ENCODE assay signal across 9 mouse cellular contexts in the genomic region with DNA sequence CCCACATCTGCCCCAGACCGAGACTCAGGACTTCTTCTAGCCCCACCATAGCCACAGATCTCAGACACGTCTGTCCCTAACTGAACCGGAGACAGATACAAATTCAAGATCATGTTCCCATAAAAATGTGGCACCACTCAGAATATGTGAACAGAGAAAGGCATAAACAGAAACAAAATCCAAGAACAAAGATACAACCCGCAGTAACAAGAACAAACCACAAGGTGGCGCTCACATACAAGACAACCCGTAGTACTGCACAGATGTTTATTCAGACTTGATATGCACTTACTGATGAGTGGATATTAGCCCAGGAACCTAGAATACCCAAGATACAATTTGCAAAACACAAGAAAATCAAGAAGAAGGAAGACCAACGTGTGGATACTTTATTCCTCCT.
DNase-seq lines count a peak whose midpoint lies in the region; ATAC-seq and TF ChIP-seq lines count a peak whose summit lies in the region.
"Had no signal": no experiment of that assay in that cellular context is flagged by ENCODE, and none has a peak within 500 bp of the region (broad histone marks: within the 10 kb centered on the region; RNA-seq: fewer than 3 reads in every experiment).

No protein-coding gene starts in this region.

- DNase-seq in heart, adult 8-10 months (ENCODE audit: low spot score) = peak; percentile 16
- peak; percentile 47 for DNase-seq in brain, adult 2 months (ENCODE audit: low read depth, low spot score)
- peak; percentile 35 to 58 for DNase-seq in kidney, postnatal 4 days
- DNase-seq in lung, postnatal 36 days = peak; percentile 51
- DNase-seq in stomach, postnatal 0 days (ENCODE audit: low spot score) = peak; percentile 17
- DNase-seq: liver, embryonic 13.5 days had no signal

- H3K9me3 ChIP-seq in heart, embryonic 11.5 days (replicated peaks; ENCODE audit: control insufficient read depth, low read length) = no peaks in the 10 kb centered on the region
- no peaks in the 10 kb centered on the region for H3K9me3 ChIP-seq in forebrain, embryonic 13.5 days (replicated peaks)
- no peaks in the 10 kb centered on the region for H3K9me3 ChIP-seq in stomach, postnatal 0 days (ENCODE audit: control insufficient read depth, low read length)
- H3K9me3 ChIP-seq: liver, embryonic 13.5 days had no signal

- peak; percentile 84 for TF ChIP-seq CTCF in stomach, postnatal 0 days (IDR thresholded peaks at IDR 0.05; ENCODE audit: low read depth)

- no peak for TF ChIP-seq EP300 in stomach, postnatal 0 days (optimal IDR thresholded peaks at IDR 0.05)

- H3K4me2 ChIP-seq in heart, embryonic 11.5 days = no peak overlapping the region
- no peak overlapping the region for H3K4me2 ChIP-seq in forebrain, embryonic 13.5 days
- H3K4me2 ChIP-seq in stomach, postnatal 0 days (replicated peaks; ENCODE audit: low read depth) = no peak overlapping the region
- H3K4me2 ChIP-seq: liver, embryonic 13.5 days had no signal

- no peak overlapping the region for H3K4me3 ChIP-seq in heart, embryonic 11.5 days (ENCODE audit: low read depth, low read length)
- no peak overlapping the region for H3K4me3 ChIP-seq in forebrain, embryonic 13.5 days
- no peak overlapping the region for H3K4me3 ChIP-seq in stomach, postnatal 0 days (ENCODE audit: low read depth, low read length)
- H3K4me3 ChIP-seq: liver, embryonic 13.5 days had no signal

- 23% methylated on average over 7 of the region's 7 CpGs for WGBS in heart, embryonic 11.5 days (ENCODE audit: insufficient replicate concordance)
- WGBS in forebrain, embryonic 13.5 days = 20% methylated on average over 7 of the region's 7 CpGs
- WGBS in stomach, postnatal 0 days = 20% methylated on average over 7 of the region's 7 CpGs

- H3K9ac ChIP-seq in heart, embryonic 11.5 days (ENCODE audit: low read depth, low read length) = no peak overlapping the region
- H3K9ac ChIP-seq in forebrain, embryonic 13.5 days = no peak overlapping the region
- no peak overlapping the region for H3K9ac ChIP-seq in stomach, postnatal 0 days (ENCODE audit: low read length)
- H3K9ac ChIP-seq: liver, embryonic 13.5 days had no signal

- no peaks in the 10 kb centered on the region for H3K27me3 ChIP-seq in heart, embryonic 11.5 days (ENCODE audit: control insufficient read depth, insufficient read depth, low read length)
- H3K27me3 ChIP-seq in forebrain, embryonic 13.5 days = no peaks in the 10 kb centered on the region
- no peaks in the 10 kb centered on the region for H3K27me3 ChIP-seq in stomach, postnatal 0 days (ENCODE audit: control insufficient read depth, insufficient read depth, low read length)
- H3K27me3 ChIP-seq: liver, embryonic 13.5 days had no signal

- H3K36me3 ChIP-seq in heart, embryonic 11.5 days (ENCODE audit: control insufficient read depth, insufficient read depth, low read length) = no peaks in the 10 kb centered on the region
- no peaks in the 10 kb centered on the region for H3K36me3 ChIP-seq in forebrain, embryonic 13.5 days (ENCODE audit: poor library complexity, severe bottlenecking)
- H3K36me3 ChIP-seq in stomach, postnatal 0 days (ENCODE audit: control insufficient read depth, insufficient read depth, low read length) = no peaks in the 10 kb centered on the region
- H3K36me3 ChIP-seq: liver, embryonic 13.5 days had no signal

- no peak overlapping the region for H3K27ac ChIP-seq in heart, embryonic 11.5 days (ENCODE audit: low read depth, low read length)
- no peak overlapping the region for H3K27ac ChIP-seq in forebrain, embryonic 13.5 days
- no peak overlapping the region for H3K27ac ChIP-seq in stomach, postnatal 0 days (replicated peaks)
- H3K27ac ChIP-seq: liver, embryonic 13.5 days had no signal

- H3K4me1 ChIP-seq in heart, embryonic 11.5 days (ENCODE audit: control insufficient read depth, insufficient read depth, low read length) = no peaks in the 10 kb centered on the region
- no peaks in the 10 kb centered on the region for H3K4me1 ChIP-seq in forebrain, embryonic 13.5 days
- H3K4me1 ChIP-seq in stomach, postnatal 0 days (replicated peaks; ENCODE audit: control insufficient read depth, insufficient read depth) = no peaks in the 10 kb centered on the region
- H3K4me1 ChIP-seq: liver, embryonic 13.5 days had no signal

- no peak for ATAC-seq in heart, embryonic 11.5 days (replicated peaks; ENCODE audit: insufficient number of reproducible peaks, low FRiP score, low TSS enrichment)
- peak; percentile 64 for ATAC-seq in CD4-positive, CD25-positive, alpha-beta regulatory T cell, adult 4 months
- peak; percentile 77 for ATAC-seq in forebrain, embryonic 13.5 days
- ATAC-seq in stomach, postnatal 0 days (ENCODE audit: low FRiP score, low TSS enrichment) = no peak

Comparison
In these comparisons a context has a peak if more than half of its experiments do, and no peak if none do; other contexts are left out.
1. ATAC-seq: peak in CD4-positive, CD25-positive, alpha-beta regulatory T cell, adult 4 months (single experiment) and forebrain, embryonic 13.5 days (single experiment); none in heart, embryonic 11.5 days (single experiment) and stomach, postnatal 0 days (single experiment).
2. Peak in every context shown above with its lines, with median percentiles within 50 percentile points of each other: DNase-seq.